Mouse (Mus musculus): ENCODE measurements at regions not wholly inside any gene's neighbourhood (a gene's known extent, or its start where the extent isn't known, plus 50 kb on each side); places are given as distances from the start of the nearest gene placed in this dataset.

DNA sequence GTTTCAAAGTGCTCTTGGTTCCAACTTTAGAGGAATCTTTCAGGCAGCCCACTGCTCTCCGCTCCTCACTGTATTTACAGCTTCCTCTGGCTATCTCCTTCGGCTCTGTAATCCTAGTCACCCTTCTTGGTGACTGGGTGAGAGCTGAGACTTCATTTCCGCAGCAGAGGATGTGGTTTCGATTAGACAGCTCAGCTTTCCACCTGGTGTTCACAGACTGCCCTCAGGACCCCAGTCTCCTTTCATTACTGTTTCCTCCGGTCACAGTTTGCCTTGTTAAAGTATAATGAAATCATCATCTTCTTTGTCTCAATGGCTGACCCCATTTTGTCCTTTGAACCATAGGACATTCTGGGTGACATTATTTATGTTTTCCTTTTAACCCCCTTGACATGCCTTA lies 595.9 kb downstream of the Slc22a22 start:
- H3K27ac ChIP-seq (ENCODE audit: control insufficient read depth, low read depth, low read length) = no peak overlapping the region

DNA sequence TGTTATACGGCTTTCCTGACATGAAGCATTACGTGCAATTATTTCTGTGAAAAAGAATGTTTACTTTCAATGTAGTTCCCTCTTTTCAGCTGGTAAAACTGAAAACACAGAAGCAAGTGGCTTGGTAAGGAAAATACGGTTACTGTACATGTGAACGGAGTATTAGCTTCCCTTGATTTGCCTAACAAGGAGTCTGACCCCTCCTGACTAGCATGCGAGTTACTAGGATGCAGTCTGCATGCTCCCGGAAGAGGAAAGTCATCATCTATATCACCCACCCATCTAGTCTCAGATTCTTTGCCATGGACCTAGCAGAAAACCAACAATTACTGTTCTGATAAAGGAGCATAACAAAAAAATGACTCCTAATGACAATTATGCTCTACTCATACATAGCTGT lies 611.5 kb downstream of the Slc22a22 start:
- no peak overlapping the region for H3K27ac ChIP-seq (ENCODE audit: control insufficient read depth, low read depth, low read length)
- no peaks in the 10 kb centered on the region for H3K79me2 ChIP-seq (ENCODE audit: control insufficient read depth, insufficient read depth, low read length, poor library complexity)
- no peaks in the 10 kb centered on the region for H3K9me3 ChIP-seq (replicated peaks; ENCODE audit: insufficient read depth, low read length)
- no peaks in the 10 kb centered on the region for H3K27me3 ChIP-seq (ENCODE audit: control insufficient read depth in 1 of 2, insufficient read depth in 2 of 2, low read length in 2 of 2)
- H3K9ac ChIP-seq (ENCODE audit: control insufficient read depth, low read depth, low read length, poor library complexity, severe bottlenecking) = no peak overlapping the region
- TF ChIP-seq MAFK (IDR thresholded peaks at IDR 0.05; ENCODE audit: borderline replicate concordance, low read depth, low read length) = no peak
- TF ChIP-seq EP300 (IDR thresholded peaks at IDR 0.05; ENCODE audit: low read depth in 1 of 2, low read length in 2 of 2) = no peak
- TF ChIP-seq RAD21 (IDR thresholded peaks at IDR 0.05; ENCODE audit: low read depth, low read length) = no peak
- TF ChIP-seq KAT2A (conservative IDR thresholded peaks at IDR 0.05; ENCODE audit: low read depth, low read length) = no peak
- TF ChIP-seq POLR2A (IDR thresholded peaks at IDR 0.05; ENCODE audit: control insufficient read depth in 1 of 2, insufficient read depth in 1 of 2, low read depth in 1 of 2, low read length in 2 of 2, poor library complexity in 1 of 2) = no peak
- TF ChIP-seq ELF1 (IDR thresholded peaks at IDR 0.05; ENCODE audit: low read depth, low read length) = no peak
- no peak for TF ChIP-seq ZMIZ1 (IDR thresholded peaks at IDR 0.05; ENCODE audit: low read depth, low read length)
- TF ChIP-seq MAZ (IDR thresholded peaks at IDR 0.05; ENCODE audit: low read depth, low read length) = no peak
- no peak for TF ChIP-seq ZKSCAN1 (IDR thresholded peaks at IDR 0.05; ENCODE audit: low read depth, low read length)
- no peak for TF ChIP-seq GATA1 (IDR thresholded peaks at IDR 0.05; ENCODE audit: low read depth, low read length)
- TF ChIP-seq MEF2A (IDR thresholded peaks at IDR 0.05; ENCODE audit: extremely low read depth, insufficient replicate concordance, low read depth, low read length, poor library complexity, severe bottlenecking) = no peak
- no peak for TF ChIP-seq USF1 (IDR thresholded peaks at IDR 0.05; ENCODE audit: low read depth, low read length)
- TF ChIP-seq MYC (IDR thresholded peaks at IDR 0.05; ENCODE audit: low read depth, low read length) = no peak
- no peaks in the 10 kb centered on the region for H3K4me1 ChIP-seq (ENCODE audit: control insufficient read depth in 1 of 2, insufficient read depth in 2 of 2, low read length in 2 of 2)
- DNase-seq (ENCODE audit: low read depth, low spot score) = no peak
- no peaks in the 10 kb centered on the region for H3K36me3 ChIP-seq (ENCODE audit: control insufficient read depth in 1 of 2, insufficient read depth in 2 of 2, low read length in 2 of 2)
- H3K4me3 ChIP-seq (ENCODE audit: control insufficient read depth in 1 of 2, insufficient read depth in 1 of 2, low read depth in 2 of 2, low read length in 2 of 2) = no peak overlapping the region

More for the DNA sequence above, 595.9 kb downstream of the Slc22a22 start:
- DNase-seq (ENCODE audit: low read depth, low spot score) = no peak
- TF ChIP-seq BHLHE40 (IDR thresholded peaks at IDR 0.05; ENCODE audit: borderline replicate concordance, low read depth, low read length) (no peak), GATA1 (IDR thresholded peaks at IDR 0.05; ENCODE audit: low read depth, low read length) (no peak), POLR2AphosphoS2 (IDR thresholded peaks at IDR 0.05; ENCODE audit: low read length) (no peak), MEF2A (IDR thresholded peaks at IDR 0.05; ENCODE audit: extremely low read depth, insufficient replicate concordance, low read depth, low read length, poor library complexity, severe bottlenecking) (no peak), ETS1 (IDR thresholded peaks at IDR 0.05; ENCODE audit: low read depth, low read length) (no peak), ZKSCAN1 (IDR thresholded peaks at IDR 0.05; ENCODE audit: low read depth, low read length) (no peak), NELFE (IDR thresholded peaks at IDR 0.05; ENCODE audit: low read depth, low read length) (no peak), MAZ (IDR thresholded peaks at IDR 0.05; ENCODE audit: low read depth, low read length) (no peak), USF1 (IDR thresholded peaks at IDR 0.05; ENCODE audit: low read depth, low read length) (no peak), KAT2A (conservative IDR thresholded peaks at IDR 0.05; ENCODE audit: low read depth, low read length) (no peak), RAD21 (IDR thresholded peaks at IDR 0.05; ENCODE audit: low read depth, low read length) (no peak), MAFK (IDR thresholded peaks at IDR 0.05; ENCODE audit: borderline replicate concordance, low read depth, low read length) (no peak), SIN3A (IDR thresholded peaks at IDR 0.05; ENCODE audit: low read length) (no peak), TCF12 (IDR thresholded peaks at IDR 0.05; ENCODE audit: low read depth, low read length) (no peak), ZC3H11A (IDR thresholded peaks at IDR 0.05; ENCODE audit: low read depth, low read length) (no peak), TBP (IDR thresholded peaks at IDR 0.05; ENCODE audit: low read depth, low read length) (no peak), ZNF384 (IDR thresholded peaks at IDR 0.05; ENCODE audit: low read depth, low read length) (no peak), E2F4 (IDR thresholded peaks at IDR 0.05; ENCODE audit: borderline replicate concordance, low read depth, low read length) (no peak), EP300 (IDR thresholded peaks at IDR 0.05; ENCODE audit: low read depth in 1 of 2, low read length in 2 of 2) (no peak)
- no peaks in the 10 kb centered on the region for H3K9me3 ChIP-seq (replicated peaks; ENCODE audit: insufficient read depth, low read length)
- H3K9ac ChIP-seq (ENCODE audit: control insufficient read depth, low read depth, low read length, poor library complexity, severe bottlenecking) = no peak overlapping the region
- no peaks in the 10 kb centered on the region for H3K36me3 ChIP-seq (ENCODE audit: control insufficient read depth in 1 of 2, insufficient read depth in 2 of 2, low read length in 2 of 2)
- no peak overlapping the region for H3K4me3 ChIP-seq (ENCODE audit: control insufficient read depth in 1 of 2, insufficient read depth in 1 of 2, low read depth in 2 of 2, low read length in 2 of 2)
- H3K79me2 ChIP-seq (ENCODE audit: control insufficient read depth, insufficient read depth, low read length, poor library complexity) = no peaks in the 10 kb centered on the region
- no peaks in the 10 kb centered on the region for H3K27me3 ChIP-seq (ENCODE audit: control insufficient read depth in 1 of 2, insufficient read depth in 2 of 2, low read length in 2 of 2)
- no peaks in the 10 kb centered on the region for H3K4me1 ChIP-seq (ENCODE audit: control insufficient read depth in 1 of 2, insufficient read depth in 2 of 2, low read length in 2 of 2)
